In the genomic region with DNA sequence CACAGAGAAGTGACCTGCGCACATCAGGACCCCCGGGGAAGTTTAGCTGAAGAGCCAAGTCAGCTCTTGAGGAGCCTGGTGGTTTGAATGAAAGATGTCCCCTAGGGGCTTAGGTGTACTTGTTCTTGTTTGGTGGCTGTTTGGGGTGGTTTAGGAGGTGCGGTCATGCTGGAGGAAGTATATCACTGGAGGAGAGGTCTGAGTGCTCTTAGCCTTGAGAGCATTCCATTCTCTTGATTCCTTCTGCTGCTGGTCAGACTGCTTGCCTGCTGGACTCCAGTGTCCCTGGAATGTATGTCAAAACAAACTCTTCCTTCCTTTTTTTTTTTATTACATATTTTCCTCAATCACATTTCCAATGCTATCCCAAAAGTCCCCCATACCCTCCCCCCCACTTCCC, we compare ENCODE assay signal across 22 mouse cellular contexts.
A peak's percentile ranks its signal among the peaks of the same experiment; 100 is the strongest.
DNase-seq lines count a peak whose midpoint lies in the region; ATAC-seq and TF ChIP-seq lines count a peak whose summit lies in the region.
"Had no signal": no experiment of that assay in that cellular context is flagged by ENCODE, and none has a peak within 500 bp of the region (broad histone marks: within the 10 kb centered on the region; RNA-seq: fewer than 3 reads in every experiment).

No protein-coding gene starts in this region.

- no peak for TF ChIP-seq CTCF in lung, adult 2 months (IDR thresholded peaks at IDR 0.05; ENCODE audit: insufficient read depth, low read length)
- no peak for TF ChIP-seq CTCF in embryonic fibroblast, embryonic 13.5 days (IDR thresholded peaks at IDR 0.05; ENCODE audit: borderline replicate concordance, insufficient read depth, low read length)

- DNase-seq in lung, adult 18-20 months: peak; percentile 36 to 67
- no peak for DNase-seq in lung, adult 2 months
- DNase-seq in 3T3-L1 (ENCODE audit: low read depth, low spot score): peak; percentile 9
- peak; percentile 40 for DNase-seq in lung, postnatal 10 days
- DNase-seq in thymus, postnatal 36 days: no peak
- DNase-seq in layer of hippocampus, postnatal 36 days: no peak
- DNase-seq: adrenal gland, adult 8-10 months; adrenal gland, postnatal 25 days; cerebellum, adult 11-12 months; cerebellum, adult 8-10 months; cerebellum, postnatal 14 days; forebrain, postnatal 0 days; gastrocnemius, adult 2 months; gastrocnemius, postnatal 25 days; heart, adult 2 months had no signal

- ATAC-seq in monocyte, adult 5-6 weeks (replicated peaks; ENCODE audit: insufficient number of reproducible peaks, low FRiP score, low TSS enrichment, poor library complexity, severe bottlenecking): no peak
- ATAC-seq: activated CD4-positive, CD25-positive, alpha-beta regulatory T cell, adult 4 months; forebrain, embryonic 14.5 days; forebrain, postnatal 0 days had no signal

- H3K4me3 ChIP-seq in lung, adult 2 months (replicated peaks; ENCODE audit: extremely low read depth, low read depth, low read length): no peak overlapping the region
- no peak overlapping the region for H3K4me3 ChIP-seq in embryonic fibroblast, embryonic 13.5 days (ENCODE audit: insufficient read depth, low read length)
- H3K4me3 ChIP-seq: gastrocnemius, adult 2 months; heart, adult 2 months; heart, embryonic 10.5 days; hindbrain, embryonic 12.5 days; hindbrain, embryonic 15.5 days had no signal

- TF ChIP-seq POLR2A in lung, adult 2 months (IDR thresholded peaks at IDR 0.05; ENCODE audit: borderline replicate concordance, extremely low read depth, low read depth, low read length): no peak
- TF ChIP-seq POLR2A in embryonic fibroblast, embryonic 13.5 days (IDR thresholded peaks at IDR 0.05; ENCODE audit: low read depth, low read length): no peak

- peak overlapping the region; percentile 16; the same call in 1 of the 2 replicates for H3K27ac ChIP-seq in embryonic fibroblast, embryonic 13.5 days (ENCODE audit: insufficient read depth, low read length)
- H3K27ac ChIP-seq: heart, adult 2 months; heart, embryonic 10.5 days; hindbrain, embryonic 12.5 days; hindbrain, embryonic 15.5 days had no signal

- peaks cover 3% of the 10 kb centered on the region for H3K4me1 ChIP-seq in lung, adult 2 months (ENCODE audit: control insufficient read depth, insufficient read depth, low read length)
- H3K4me1 ChIP-seq in embryonic fibroblast, embryonic 13.5 days (ENCODE audit: control insufficient read depth, insufficient read depth, low read length): peaks cover 4% of the 10 kb centered on the region
- H3K4me1 ChIP-seq: hindbrain, embryonic 12.5 days; hindbrain, embryonic 15.5 days had no signal

- 68% methylated on average over 3 of the region's 3 CpGs for WGBS in lung, adult 2 months

Comparison
In these comparisons a context has a peak if more than half of its experiments do, and no peak if none do; other contexts are left out.
1. DNase-seq: peak in lung, adult 18-20 months (2 of 2), 3T3-L1 (single experiment) and lung, postnatal 10 days (single experiment); none in lung, adult 2 months (single experiment), thymus, postnatal 36 days (0 of 2) and layer of hippocampus, postnatal 36 days (0 of 2).